Mouse (Mus musculus) c-Kit-positive CD71-positive TER-119-positive erythroid progenitor cells, embryonic 14.5 days (primary cell): ENCODE data around the gene Ceacam16.

Experiments used
- DNase-seq: peaks from one replicate; pipeline ENCODE4 v3.0.0-alpha.2; 2013; ENCODE audit warnings: low spot score

Ceacam16 gene

GRCm38 (mm10) chr7:19861199-19861598, at the start of gene Ceacam16:
Ceacam16 (minus strand) TSS chr7:19861299.
- DNase-seq: no peak

GRCm38 (mm10) chr7:19910421-19911291, 49.6 kb upstream of the Ceacam16 start:
- peak; percentile 50 for DNase-seq

DNA sequence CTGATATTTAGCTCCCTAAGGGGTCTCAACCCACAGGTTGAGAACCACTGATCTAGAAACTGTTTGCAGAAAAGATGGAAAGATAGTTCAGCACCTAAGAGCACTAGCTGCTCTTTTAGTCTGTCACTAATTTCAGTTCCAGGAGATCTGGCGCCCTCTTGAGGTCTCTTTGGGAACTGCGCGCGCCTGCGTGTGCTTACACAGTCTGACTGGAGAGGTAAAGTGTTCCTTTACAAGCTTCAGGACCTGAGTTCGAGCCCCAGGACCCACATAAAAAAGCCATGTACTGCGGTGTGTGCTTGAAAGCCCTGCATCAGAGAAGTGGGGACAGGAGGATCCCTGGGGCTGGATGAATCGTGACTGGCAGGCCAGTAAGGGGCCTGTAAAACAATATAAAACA, 28.8 kb upstream of the Ceacam16 start:
- peak; percentile 50 for DNase-seq

DNA sequence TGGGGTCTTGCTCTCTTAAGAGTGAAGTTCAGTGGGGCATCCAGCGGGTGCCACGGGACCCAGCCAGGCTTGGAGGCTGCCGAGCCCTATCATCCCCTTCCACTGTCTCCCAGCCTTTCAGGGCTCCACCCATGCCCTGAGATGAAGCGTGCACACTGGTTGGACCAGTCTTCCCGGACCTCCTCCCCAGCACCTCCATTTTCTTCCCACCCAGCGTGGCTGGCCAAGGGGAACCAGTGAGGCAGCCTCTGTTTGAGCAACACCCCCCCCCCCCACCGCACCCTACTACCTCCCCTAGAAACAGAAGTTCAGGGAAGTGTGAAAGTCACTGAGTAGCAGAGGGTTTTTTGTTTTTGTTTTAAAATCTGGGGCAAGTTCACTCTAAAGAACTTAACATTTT, 26.8 kb upstream of the Ceacam16 start, which contains the start of gene Ceacam19:
Gene Ceacam19, minus strand, starts transcription at position 117 of the 400 bp plus-strand sequence.
- DNase-seq: no peak

GRCm38 (mm10) chr7:19880754-19881153, 19.7 kb upstream of the Ceacam16 start:
- DNase-seq: no peak

DNA sequence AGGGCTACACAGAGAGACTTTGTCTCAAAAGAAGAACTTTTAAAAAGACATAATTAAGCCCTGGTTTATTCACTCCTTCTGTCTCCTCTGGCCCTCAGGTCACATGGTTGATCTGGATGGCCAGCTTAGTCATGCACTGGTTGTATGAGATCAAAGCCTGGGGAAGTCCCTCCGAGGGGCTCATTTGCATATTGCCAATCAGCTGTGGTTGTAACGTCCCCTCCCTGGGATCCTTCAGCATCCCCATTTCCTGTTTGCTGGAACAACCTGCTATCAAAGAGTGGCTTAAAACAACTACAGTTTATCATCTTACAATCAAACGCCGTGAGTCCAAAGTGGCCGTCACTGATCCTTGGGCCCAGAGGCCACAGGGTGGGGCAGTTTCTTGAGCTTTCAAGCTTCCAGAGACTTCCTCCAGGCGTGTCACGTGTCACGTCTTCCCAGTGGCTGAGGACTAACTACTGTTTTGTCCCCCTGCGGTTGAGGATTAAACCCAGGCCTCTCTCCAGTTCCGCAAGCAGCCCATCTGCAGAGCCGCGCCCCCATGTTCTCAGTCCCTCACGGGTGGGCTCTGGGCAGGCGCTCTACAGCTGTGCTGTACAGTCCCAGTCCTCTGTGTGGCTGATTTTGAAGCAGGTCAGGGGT, 15.8 kb upstream of the Ceacam16 start:
- DNase-seq: no peak

- DNase-seq: peak; percentile 32
Measured at GRCm38 (mm10) chr7:19875948-19876682, 15.0 kb upstream of the Ceacam16 start.

GRCm38 (mm10) chr7:19871943-19872601, 11.0 kb upstream of the Ceacam16 start:
- no peak for DNase-seq

DNA sequence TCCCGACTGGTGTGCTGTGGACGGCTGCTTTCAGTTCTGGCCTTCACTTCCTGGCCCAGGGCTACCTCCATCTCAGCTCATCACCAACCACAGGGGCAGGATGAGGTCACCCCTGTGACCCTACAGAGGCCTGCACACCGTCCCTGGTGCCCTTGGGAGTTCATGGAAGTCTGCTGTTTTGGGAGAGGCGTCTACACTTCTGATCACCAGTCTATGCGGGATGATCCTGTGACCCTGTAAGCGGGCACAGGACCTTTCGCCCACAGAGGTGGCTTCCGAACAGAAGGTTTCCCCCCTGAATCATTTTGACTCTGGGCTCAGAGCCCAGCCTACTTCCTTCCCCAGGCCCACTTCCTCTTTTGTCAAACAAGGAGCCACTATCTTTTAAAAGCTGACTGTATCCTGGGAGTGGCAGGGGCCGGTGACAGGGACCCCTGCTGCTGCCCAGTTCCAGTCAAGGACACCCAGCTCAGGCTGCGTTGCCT, 10.1 kb upstream of the Ceacam16 start:
- DNase-seq: no peak

DNA sequence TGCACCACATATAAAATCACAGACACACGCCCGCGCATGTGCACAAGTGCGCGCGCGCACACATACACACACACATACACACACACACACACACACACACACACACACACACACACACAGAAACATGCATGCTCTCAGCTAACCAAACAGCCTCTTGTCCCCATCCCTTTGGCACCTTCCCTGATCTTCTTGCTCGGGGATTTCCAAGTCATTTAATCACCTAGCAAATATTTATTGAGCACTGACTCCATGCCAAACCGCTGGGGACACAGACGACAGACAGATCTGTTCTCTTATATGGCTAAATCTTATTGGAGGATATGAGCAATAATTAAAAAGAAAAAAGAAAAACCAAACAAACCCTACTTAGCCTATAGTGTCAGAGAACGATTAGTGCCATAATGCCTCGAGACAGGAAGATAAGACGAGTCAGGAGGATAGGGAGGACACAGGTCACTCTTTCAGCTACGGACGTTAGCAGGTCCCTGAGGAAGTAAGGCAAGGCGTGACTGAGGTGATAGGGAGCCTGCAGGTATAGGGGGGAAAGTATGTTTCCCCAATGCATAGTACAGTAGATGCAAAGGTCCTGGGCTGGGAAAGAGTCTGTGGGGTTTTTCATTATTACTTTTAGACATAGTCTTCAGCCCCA, 6.8 kb upstream of the Ceacam16 start:
- no peak for DNase-seq

DNA sequence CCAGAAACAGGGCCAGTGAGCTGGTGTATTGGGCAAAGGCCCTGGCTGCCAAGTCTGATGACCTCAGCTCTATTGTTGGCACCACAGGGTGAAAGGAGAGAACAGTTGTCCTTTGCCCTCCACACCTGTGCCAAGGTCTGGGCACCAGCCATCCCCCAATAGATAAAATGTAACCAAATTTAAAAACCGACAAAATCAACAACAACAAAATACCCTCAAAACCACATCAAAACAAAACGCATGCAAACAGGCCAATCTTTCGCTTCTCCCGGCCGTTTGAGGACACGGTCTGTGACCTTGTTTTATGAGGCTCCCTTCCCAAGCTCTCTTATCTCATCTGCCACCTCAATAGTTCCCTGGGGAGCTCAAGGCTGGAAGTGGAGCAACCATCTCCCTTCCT, 5.4 kb upstream of the Ceacam16 start:
- DNase-seq: no peak

DNA sequence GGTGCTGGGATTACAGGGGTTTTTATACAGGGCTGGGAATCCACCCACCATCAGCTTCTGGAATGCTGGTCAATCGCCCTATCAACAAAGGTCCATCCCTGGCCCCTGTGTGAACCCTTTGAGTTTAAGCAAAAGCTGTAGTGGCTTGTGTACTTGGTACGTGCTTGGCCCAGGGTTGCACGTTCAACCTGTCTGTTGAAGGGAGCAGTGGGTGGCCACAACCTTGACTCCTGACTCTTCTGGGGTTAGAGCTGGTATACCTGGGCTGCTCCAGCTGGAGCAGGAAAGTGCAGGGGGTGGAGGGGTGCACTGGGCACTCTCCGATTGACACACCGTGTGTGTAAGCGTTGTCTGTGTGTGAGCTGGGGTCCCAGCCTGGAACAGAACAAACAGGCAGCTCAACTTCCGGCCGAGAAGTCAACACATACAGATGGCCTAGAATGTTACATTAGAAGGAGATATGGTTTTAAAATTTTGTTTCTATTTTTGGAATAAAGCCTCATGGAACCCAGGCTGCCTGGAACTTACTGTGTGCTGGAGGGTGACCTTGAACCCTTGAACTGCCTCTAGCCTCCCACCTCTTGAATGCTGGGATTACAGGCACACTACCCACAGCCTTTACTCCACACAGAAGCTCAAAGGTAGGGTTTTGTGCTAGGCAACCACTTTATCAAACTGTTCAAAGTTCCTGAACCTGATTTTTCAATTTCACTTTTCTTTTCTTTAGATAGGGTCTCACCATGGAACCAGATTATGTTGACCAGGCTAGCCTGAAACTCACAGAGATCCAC, 4.3 kb upstream of the Ceacam16 start:
- DNase-seq: no peak

- DNase-seq: no peak
Measured at GRCm38 (mm10) chr7:19864241-19864640, 3.1 kb upstream of the Ceacam16 start.

GRCm38 (mm10) chr7:19859740-19860139, 1.4 kb downstream of the Ceacam16 start:
- DNase-seq: no peak

GRCm38 (mm10) chr7:19856283-19856682, 4.8 kb downstream of the Ceacam16 start:
- no peak for DNase-seq

DNA sequence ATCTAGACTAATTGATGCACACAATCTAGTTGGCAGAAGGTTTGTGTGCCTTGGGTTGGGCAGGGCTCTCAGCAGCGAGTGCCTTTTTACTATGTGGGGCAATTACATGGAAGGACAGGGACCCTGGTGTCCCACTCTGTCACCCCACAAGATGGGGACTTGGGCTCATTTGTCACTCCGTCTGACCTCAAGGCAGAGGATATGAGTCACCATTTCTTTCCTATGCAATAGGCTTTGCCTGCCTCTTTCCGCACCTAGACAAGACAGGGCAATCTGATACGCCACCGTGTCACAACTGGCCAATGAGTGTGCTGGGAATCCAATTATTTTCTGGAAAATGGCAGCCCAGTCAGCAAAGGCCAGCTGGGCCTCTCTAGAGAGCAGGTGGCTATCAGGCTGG, 5.4 kb downstream of the Ceacam16 start:
- DNase-seq: no peak

DNA sequence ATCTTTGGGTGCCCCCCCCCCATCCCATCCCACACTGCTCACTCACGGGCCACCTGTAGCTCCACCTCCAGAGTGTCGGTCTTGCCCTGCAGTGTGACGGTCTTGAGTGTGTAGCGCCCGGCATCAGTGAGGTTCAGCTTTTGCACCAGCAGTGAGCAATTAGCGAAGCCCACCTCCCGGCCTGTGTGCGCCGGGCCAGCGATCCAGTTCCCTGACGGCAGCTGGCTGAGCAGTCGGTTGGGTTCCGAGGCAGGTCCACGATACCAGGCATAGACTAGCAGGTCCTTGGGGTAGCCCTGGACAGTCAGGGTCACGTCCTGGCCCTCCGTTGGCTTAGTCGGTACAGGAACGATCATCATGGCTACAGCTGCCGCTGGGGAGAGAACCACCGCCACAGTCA, 7.6 kb downstream of the Ceacam16 start:
- DNase-seq: no peak

DNA sequence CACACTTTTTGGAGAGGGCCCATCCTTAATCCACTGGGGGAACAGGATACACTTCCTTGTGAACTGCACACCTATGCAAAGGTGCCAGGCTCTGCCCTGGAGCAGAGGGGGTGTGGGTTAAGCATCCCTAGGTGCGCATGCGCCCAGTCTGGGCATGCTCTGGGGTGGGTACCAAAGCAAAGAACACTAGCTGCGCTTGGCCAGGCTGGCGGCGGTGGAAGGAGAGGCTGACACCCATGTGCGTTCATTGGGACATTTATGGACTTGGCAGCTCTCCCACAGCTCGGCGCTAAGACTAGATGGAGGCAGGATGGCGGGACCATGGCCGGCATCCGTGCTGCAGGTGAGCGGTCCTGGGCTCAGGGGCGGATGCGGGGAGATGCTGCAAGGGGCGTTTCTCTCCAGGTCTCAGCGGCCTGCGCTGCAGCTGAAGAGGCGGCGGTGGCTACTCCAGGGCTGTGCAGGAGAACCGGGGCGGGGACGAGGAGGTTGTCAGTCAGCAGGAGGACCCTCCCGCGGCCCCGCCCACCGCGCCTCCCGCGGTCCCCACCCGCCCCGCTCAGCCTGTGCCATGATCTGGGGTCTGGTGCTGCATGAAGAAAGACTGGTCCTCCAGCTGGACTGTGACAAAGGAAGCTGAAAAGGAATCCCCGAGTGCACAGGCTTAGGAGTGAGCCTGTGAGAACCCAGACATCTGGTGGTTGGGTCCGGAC, 9.1 kb downstream of the Ceacam16 start, which contains the start of gene Gm19345:
Gene Gm19345, plus strand, starts transcription at position 146 of the 713 bp plus-strand sequence.
- no peak for DNase-seq

GRCm38 (mm10) chr7:19844521-19845171, 16.5 kb downstream of the Ceacam16 start:
- no peak for DNase-seq
